Mouse (Mus musculus) forelimb bud, embryonic 11.5 days (tissue): ENCODE measurements at regions not wholly inside any gene's neighbourhood (a gene's known extent, or its start where the extent isn't known, plus 50 kb on each side); places are given as distances from the start of the nearest gene placed in this dataset.

Source experiments
- DNase-seq: peaks from one replicate; pipeline ENCODE4 v3.0.0-alpha.2; 2012; ENCODE audit warnings: low read depth, low spot score

DNA sequence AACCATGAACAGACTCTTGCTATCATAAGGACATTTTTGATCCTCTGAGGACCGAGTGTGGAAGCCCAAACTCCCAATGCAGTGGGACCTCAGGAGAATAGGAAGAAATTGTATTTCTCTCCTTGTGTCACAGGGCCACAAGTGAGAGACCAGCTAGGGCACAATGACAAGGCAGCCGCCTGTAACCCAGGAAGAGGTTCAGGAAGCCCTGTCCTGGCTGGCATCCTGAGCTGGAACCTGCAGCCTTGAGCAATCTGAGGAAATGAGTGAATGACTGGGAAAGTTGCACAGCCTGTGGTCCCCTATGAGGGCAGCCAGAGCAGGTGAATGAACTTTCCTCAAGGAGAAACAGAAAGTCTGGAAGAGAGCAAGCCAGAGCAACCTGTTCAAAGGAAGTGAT lies 142.0 kb upstream of the Tut7 start:
- no peak for DNase-seq

DNA sequence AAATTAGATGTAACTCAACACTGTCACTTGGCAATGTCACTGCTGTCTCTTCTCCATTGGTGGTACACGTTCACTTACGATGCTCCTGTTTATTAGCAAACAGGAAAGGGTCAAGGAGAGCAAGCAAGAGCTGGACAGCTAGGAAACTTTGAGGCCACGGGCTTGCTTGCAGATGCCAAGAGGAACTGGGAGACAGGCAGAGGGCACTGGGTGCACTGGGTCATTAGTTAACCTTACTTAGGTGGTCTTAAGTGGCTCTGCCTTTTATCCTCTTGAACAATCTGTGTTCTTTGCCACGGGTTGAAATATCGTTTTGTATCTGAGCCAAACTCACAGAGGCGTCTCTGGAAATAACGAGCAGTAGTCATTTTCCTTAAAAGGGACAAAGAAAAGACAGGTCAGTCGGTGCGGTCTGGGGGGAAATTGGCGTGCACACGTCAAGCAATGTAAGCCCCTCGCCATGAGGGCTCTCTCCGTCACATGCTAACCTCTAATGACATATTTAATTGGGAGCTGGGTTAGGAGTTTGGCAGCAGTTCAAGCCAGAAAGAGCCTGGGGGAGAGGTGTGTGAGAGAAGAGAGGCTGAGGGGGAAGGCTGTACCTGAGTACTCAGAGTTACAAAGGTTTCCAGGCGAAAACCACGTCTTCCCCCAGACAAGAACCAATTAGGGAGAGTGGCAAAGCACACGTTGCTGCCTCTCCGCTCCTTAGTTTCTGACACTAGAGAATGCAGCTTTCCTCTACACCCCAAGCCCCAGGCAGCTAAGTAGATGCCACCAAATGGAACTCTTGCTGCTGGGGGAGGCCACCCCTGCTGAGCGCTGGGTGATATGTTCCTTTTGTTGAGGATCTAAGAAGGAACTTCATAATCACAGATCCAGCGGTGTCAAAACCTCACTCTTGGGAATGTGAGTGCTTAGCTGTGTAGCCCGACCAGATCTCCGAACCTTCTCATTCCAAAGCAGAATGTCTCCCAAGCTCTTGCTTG lies 140.0 kb upstream of the Tut7 start:
- DNase-seq = peak; percentile 51

DNA sequence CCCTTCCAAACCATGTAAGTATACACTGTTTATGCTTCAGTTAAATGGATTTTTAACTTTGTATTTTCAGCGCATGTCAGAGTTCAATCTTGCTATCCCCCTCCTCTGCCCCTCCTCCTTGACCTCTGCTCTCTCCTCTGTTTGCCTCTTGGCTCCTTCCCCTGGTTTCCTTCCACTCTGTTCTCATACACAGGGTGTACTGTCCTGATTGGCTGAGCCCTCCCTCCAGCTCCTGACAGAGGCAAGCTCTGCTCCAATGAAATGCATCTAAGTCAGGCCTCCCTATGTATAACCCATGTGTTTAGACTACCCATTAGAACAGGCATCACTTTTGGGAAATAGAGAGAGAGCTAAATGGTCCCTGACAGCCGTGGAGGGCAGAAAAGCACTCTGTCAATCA lies 133.5 kb upstream of the Tut7 start:
- no peak for DNase-seq

DNA sequence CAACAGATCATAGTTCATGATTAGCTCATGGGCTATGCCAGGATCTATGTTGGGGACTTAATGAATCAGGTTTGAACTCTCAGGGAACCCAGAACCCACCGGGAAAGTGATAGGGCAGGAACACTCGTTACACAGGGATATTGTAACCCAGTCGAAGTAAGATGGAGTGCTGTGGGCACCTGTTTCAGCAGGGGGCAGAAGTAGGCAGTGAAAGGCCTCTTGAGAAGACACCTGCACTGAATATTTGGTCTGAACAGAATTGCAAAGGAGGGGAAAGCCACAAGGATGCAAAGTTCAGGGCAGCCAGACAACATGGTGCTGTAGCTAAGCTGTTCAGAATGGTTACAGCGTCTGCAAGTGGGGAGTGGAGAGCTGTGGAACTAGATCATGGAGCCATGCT lies 129.9 kb upstream of the Tut7 start:
- no peak for DNase-seq

DNA sequence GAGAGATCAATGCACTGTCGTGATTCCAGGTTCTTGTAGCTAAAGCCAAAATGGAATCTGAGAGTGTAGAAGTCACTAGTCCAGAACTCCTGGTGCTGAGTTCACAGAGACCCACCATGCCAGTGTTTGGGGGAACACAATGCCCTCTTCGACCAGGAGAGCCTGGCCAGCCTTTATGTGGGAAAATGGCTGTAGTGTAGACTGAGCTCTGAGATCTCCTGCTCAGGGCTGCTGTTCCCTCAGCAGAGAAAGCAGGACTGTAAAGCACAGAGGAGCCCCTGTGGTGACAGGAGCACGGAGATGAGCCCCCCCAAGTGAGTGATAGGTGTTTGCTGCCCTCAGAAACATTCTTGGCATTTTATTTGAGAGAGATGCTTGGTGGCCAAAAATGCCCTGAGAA lies 129.2 kb upstream of the Tut7 start:
- no peak for DNase-seq

DNA sequence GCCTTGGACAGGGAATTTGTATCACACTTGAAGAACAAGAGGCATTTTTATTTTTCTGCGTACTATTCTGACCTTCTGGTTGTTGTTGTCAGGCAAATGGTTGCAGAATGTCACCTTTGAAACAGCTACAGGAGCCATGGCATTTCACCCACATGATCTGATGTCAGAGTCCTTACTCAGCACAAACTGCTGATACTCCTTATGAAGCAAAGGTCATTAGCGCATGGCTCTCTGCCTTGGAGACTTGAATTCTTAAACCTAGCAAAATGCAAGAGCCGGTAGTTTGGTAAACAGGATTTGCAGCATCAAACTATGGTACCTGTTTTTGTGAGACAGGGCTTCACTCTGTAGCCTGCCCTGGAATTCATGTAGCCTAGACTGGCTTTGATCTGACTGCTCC lies 127.3 kb upstream of the Tut7 start:
- DNase-seq = no peak

DNA sequence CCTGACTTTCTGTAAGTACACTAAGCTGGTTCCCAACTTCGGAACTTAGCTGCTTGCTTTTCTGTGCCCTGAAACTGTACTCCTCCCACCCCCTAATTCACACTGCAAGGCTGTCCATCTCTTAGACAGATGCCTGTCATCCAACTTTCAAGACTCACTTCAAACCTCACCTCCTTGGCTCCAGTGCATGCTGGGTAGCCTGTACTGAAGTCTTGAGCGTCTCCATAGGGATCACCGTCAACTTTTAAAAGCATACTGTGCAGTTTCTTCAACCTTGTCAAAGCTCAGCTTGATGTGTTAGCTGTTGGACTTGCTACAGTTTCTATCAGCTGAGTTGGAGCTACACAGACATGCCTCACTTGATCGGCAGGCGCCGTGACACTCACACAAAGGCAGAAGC lies 126.5 kb upstream of the Tut7 start:
- no peak for DNase-seq

DNA sequence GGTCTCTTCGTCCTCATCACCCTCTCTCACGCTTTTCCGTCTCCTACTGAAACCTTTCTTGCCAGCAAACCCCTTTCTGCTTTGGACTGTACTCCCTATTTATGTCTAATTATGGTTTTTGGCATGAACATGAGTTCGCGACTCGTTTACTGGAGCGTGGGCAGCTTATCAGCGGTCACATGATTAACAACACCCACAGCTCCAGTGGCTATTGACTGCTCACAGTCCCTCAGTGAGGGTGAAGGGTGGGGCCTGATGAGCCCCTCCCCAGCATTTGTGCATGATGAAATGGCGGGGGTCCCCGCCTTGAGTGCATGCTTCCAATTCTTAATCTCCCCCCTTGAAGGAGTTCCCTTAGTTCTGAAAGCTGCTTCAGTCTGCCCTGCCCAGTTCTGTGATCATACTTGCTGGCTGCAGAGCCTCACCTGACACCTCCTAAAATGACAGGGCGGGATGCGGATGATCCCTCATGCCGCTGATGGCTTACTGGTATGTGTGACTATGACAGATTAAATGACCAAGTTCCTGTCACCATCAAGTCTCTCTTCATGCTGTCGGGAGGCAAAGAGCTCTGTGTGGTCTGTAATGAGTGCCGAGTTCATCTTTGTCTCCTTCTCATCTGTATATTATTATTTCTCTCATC lies 125.7 kb upstream of the Tut7 start:
- no peak for DNase-seq

DNA sequence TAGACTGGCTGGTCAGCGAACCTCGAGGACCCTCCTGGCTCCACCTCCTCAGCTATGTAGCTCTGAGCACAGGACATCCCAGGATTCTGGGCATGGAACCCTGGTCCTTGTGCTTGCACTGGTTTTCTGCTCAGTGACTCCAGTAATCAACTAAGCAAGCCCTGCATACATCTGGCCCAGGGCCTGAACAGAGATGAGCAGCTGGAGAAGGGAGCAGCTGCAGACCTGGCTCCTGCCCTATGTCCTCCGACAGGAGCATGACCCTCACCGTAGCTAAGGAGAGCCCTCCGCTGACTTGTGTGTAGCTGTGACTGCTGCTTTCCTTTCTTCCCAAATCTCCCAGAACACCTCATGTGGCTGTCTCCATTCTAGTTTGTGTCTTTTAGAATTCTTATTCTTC lies 124.5 kb upstream of the Tut7 start:
- no peak for DNase-seq

DNA sequence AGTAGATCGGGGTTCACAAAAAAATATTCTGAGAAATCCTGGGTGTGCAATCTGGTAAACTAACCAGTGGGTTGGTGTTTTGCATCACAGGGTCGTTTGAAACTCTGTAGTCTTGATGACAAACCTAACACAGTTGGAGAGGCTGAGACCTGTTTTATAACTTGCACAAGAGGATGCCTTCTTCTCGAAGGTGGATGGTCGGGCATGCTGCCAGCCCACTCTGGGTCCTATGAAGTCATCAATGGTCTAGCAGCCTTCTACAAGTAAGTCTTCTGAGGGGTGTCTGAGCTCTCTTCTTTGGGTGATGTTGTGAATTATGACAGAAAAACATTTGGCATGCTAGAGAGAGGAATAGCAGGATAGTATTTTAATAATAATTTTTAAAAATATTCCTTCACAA lies 123.6 kb upstream of the Tut7 start:
- no peak for DNase-seq

DNA sequence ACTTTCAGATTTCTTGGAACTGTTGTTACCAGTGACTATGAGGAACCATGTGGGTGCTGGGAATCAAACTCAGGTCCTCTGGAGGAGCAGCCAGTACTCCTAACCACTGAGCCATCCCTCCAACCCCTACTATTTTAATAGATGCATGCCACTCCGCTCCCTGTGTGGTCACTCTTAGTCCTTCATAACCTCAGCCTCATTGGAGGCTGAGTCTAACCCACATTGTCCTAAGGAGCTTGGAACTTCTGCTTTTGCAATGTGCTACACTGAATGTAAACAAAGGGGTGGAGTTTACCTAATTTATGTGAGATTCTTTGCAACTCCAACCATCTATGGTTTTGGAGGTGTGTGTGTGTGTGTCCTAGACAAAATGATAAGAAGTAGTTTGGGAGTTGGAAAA lies 122.7 kb upstream of the Tut7 start:
- DNase-seq = no peak

DNA sequence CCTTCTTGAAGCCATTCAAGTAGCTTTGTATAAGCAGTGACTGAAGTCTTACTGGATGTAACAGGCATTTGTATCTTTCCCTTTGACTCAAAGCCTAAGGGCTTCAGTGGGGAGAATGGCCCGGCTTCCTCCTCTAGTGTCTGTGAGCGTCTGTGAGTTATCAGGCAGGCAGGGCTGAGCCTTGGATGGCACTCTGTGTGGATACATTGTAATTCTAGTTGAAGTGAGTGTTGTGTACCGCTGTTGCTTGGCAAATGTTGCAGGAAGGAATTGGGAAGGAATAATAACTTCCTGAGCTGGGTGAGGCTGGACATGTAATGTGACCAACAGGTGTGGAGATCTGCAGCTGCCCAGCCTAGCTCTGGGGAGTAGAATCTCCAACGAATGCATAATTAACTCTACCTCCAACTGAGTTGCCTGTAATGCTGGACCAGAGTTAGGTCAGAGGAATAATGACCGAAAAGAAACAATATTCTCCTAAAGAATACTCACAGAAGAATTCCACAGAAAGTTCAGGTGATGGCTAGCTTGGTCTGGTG lies 120.7 kb upstream of the Tut7 start:
- no peak for DNase-seq

DNA sequence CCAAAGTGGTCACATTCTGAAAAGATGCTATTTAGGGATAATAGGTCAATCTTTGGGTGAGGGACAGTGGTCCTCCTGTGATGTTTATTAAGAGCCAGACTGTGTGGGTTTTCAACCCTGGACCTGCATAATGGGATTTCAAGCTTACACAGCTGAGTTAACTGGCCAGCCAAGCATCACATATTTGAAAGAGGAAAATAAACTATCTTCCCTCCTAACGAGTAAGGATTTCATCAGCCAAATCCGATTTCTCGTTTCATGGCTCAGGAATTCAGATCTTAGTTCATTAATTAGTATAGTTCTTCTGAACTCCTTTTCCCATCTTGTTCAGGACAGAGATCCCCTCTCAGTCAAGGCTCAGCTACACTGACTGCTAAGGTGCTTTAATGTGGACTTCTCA lies 120.1 kb upstream of the Tut7 start:
- DNase-seq = no peak

DNA sequence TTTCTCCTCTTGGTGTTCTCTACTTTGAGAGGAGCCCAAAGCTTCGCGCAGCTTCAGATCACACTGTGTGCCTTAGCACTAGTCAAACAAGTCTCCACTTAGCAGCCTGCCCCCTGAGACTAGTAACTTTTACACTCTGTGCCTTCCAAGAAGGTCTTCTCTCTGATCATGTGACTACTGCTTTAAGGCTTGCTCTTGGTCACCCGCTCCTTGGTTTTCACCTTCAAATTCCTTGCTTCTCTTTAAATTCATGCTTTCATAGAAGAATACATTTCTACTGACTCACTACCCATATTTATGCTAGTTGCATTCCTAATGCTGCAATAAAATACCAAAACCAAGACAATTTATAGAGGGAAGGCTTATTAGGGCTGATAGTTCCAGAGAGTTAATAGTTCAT lies 118.6 kb upstream of the Tut7 start:
- DNase-seq = no peak

DNA sequence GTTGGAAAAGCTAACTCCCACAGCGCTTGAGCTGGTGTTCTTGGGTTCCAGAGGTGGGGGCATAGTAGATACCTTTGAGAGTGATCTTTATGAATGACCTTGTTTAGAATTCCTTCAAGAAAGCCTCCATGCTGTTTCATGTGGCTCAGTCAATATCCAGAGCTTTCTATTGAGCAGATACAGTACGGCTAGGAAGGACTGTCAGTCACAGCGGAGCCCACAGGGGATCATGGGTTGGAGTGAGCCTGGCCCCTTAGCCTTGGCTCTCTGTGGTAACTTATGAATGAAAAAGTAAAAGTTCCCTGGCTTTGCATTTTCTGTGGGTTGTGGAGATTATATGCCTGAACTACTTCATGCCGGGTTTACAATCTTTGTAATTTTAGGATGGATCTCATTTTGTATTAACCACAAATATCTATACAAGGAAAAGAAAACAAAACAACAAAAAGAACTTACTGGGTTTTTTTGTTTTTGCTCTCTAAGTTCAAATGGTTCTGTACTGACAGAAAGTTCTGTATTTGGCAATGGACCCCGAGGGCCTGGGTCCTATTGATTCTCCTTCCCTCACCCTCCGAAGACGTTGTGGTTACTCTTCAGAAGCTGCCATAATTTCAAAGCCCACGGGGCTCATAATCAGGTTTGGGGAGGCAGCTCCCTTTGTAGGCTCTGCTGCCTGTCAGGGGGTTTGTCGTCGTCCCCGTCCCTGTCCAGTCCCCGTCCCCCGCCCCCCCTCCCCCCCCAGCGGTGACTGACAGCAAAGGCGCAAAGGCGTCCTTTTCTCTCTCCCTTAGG lies 117.7 kb upstream of the Tut7 start:
- no peak for DNase-seq

DNA sequence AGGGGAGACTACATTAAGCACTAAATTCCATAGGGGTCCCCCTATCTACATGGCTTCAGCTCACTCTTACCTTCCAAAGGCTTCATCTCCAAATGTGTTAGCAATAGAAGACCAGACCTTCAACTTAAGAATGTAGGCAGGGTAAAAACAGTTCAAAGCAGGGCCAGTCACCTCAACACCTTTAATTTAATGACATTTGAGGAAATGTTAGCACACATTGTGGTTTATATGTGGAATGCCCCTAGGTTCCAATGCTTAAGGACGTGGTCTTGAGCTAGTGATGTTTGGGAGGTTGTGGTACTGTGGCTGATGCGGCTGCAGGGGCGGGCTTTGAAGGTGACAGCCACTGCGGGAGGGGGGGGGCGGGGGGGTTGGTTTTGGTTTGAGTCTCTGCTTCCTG lies 116.9 kb upstream of the Tut7 start:
- DNase-seq = peak; percentile 39

DNA sequence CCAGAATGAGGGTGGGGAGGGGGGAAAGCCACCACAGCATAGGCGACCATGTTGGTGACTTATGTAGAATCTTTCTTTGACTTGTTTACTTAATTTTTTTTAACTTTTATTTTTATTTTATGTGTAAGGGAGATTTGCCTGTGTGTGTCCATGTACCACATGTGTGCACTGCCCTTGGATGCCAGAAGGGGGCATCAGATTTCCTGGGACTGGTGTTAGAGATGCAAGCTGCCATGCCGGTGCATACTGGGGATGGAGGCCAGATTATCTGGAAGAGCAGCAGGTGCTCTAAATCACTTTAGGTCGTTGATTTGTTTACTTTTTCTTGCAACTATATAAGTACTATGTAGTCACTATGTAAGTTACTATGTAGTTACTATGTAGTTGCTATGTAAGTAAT lies 114.2 kb upstream of the Tut7 start:
- DNase-seq = no peak

DNA sequence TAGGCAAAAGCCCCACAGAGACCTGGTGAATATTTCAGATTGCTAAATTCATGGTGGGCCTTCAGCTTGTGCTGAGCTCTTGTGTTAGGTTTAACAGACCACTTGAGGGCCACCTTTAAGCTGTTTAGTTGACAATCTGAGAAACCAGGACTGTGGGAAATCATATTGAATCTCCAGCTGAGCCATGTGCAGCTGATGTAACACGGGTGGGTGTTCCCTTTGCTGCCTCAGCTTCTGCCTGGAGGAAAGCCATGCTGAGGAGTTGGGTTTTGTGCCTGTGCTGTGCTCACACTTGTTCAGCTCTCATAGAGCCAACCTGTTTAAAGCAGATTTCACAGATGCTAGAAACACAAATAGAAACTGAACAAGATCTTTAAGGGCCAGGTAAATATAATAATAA lies 111.6 kb upstream of the Tut7 start:
- DNase-seq = no peak

DNA sequence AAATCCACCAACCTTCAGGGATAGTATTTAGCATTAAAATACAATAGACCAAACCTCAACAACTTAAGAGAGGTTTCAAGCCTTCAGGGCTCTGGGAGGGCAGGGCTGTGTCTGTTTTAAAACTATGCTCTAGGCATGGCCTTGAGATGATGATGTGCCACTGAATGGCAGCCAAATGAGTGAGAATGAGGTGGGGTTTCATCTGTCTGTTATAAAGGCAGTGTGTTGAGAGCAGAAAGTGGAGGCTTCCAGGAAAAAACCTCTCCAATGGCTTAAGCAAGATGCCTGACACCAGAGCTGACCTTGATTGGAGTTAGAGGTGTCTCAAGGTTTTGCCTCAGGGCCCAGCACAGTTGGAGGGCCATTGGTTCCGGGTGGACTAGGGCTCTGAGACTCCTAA lies 111.1 kb upstream of the Tut7 start:
- DNase-seq = no peak

DNA sequence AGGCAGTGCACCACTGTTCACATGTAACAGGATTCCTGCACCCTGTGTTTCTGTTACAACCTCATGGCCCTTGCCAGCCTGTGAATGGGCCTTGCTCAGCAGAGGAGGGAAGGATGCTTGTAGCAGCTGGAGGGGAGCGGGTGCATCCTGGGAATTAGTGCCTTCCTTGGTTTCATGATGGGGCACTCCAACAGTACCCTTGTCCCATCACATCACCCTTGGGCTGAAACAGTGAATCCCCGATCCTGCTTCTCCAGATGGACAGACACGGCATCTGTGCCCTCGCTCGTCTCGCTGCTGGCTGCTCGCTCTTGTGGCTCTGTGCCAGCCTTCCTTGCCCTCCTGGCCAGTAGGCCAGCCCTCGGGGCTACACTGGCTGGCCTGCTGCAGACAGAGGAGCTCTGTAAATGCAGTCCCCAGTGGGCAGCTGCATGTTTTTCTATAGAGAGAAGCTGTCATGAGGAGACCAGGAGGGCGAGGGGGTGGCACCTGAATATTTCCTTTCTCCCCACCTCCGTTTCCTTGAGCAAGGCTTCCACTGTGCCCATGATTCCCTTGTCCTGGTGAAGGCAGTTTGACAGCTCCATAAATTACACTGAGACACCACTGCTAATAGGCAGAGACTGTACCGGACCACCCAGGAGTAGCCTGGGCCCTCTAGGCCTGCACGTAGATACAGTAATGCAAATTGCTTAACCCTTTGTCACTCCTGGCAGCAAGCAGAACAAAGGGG lies 104.6 kb upstream of the Tut7 start:
- DNase-seq = peak; percentile 63

DNA sequence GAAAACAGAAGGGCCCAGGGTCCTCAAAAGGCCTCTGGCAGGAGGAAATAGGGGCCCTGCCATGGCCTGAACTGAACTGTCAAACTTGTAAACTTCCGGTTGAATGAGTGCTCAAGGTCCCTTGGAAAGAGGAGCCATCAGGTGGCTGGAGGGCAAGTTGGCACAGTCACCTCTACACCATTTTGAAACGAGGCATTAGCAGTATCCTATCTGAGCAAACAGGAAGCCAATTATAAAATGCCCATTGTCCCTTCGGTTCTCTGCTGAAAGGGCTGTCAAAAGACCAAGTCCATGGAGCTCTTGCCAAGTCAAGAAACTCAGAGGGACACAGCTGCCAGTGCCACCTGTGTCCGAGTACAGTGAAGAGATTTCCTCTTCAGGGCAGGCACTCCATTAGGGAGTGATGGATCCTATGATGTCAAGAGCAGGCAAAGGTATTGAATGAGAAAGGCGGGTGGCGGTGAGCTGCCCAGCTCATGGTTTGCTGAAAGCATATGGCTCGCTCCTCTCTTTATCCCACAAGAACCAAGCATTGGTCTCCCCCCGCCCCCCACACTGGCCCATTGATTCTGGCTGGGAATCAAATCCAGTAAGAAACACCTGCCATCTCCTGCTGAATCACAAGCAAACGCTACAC lies 103.0 kb upstream of the Tut7 start:
- no peak for DNase-seq
